Mouse (Mus musculus) brain, embryonic 14.5 days (tissue): ENCODE measurements around the gene Vav3.

Experiments used
- CTCF ChIP-seq: fragments of 200-500 bp; IDR thresholded peaks from 2 replicates; pipeline ENCODE4 v1.5.1; 2012; ENCODE audit warnings: inconsistent platforms, mild to moderate bottlenecking, moderate library complexity, borderline replicate concordance; ENCODE audit not compliant: insufficient read depth, insufficient read length; ENCODE audit errors: extremely low read depth
- POLR2A ChIP-seq: fragments of 200-500 bp; IDR thresholded peaks from 2 replicates; pipeline ENCODE4 v1.6.1; 2012; ENCODE audit warnings: mild to moderate bottlenecking, inconsistent platforms, borderline replicate concordance; ENCODE audit not compliant: poor library complexity, insufficient read depth, insufficient read length, severe bottlenecking; ENCODE audit errors: extremely low read depth

DNA sequence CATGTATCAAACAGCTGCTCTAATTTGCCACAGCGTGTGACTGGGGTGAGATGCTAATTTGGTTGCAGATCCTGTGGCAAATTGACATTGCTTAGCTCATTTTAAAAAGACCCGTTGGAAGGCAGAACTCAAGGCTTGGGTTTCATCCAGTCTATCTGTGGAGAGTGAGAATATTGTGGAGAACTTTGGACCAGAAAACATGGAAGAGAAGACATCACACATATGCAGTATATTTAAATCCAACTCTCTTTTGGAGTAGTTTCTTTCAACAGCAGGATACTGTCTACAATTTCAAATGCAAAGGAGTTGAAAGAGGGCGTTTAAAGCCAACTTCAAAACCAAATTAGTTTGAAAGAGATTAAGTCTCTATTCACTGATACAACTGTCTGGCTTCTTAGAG lies 13.3 kb upstream of the Vav3 start:
- TF ChIP-seq POLR2A (no peak), CTCF (no peak)
